Mouse (Mus musculus) small intestine, adult 2 months (tissue): ENCODE results near the gene Ltb. TPM values are rescaled to one million over a fixed set of nuclear protein-coding genes. Genes with fewer than 3 reads are reported as not detected.
"Not testable (repeated sequence)": the region's sequence is repeated elsewhere in the genome, so short reads cannot be mapped to it uniquely, and the experiment has no call there.

Experiments used
- H3K27ac ChIP-seq: fragments of 200-500 bp; 2 replicates; pipeline ENCODE4 v1.5.1; 2012; ENCODE audit warnings: low read depth, low read length, control low read depth, inconsistent platforms; ENCODE audit not compliant: insufficient read depth
- H3K27me3 ChIP-seq: fragments of 200-500 bp; 2 replicates; pipeline ENCODE4 v1.6.1; 2012; ENCODE audit warnings: mild to moderate bottlenecking, moderate library complexity, low read length, inconsistent platforms; ENCODE audit not compliant: control insufficient read depth, insufficient read depth
- H3K36me3 ChIP-seq: fragments of 200-500 bp; 2 replicates; pipeline ENCODE4 v1.6.1; 2012; ENCODE audit warnings: mild to moderate bottlenecking, low read length, control low read depth, inconsistent platforms; ENCODE audit not compliant: control insufficient read depth, insufficient read depth
- H3K4me1 ChIP-seq: fragments of 200-500 bp; 2 replicates; pipeline ENCODE4 v1.6.1; 2012; ENCODE audit warnings: low read length, inconsistent platforms, mixed read lengths; ENCODE audit not compliant: control insufficient read depth, insufficient read depth, insufficient read length
- H3K4me3 ChIP-seq: fragments of 200-500 bp; 2 replicates; pipeline ENCODE4 v1.5.1; 2012; ENCODE audit warnings: low read depth, mild to moderate bottlenecking, control low read depth, inconsistent platforms, low read length, moderate library complexity
- CTCF ChIP-seq: fragments of 200-500 bp; IDR thresholded peaks from 2 replicates; pipeline ENCODE4 v1.5.1; 2012; ENCODE audit warnings: low read depth, mild to moderate bottlenecking, control low read depth, inconsistent platforms, low read length, moderate library complexity, mixed read lengths; ENCODE audit not compliant: insufficient replicate concordance, insufficient read length; ENCODE audit errors: extremely low read depth
- POLR2A ChIP-seq: fragments of 200-500 bp; IDR thresholded peaks from 2 replicates; pipeline ENCODE4 v1.6.1; 2012; ENCODE audit warnings: low read depth, mild to moderate bottlenecking, control low read depth, inconsistent platforms, low read length, moderate library complexity
- WGBS: fragments of 180-500 bp; shearing (Covaris S2); methylation state at CpG from one replicate; pipeline ENCODE4 v1.1.7; 2018; 5-methylcytosine and 5-hydroxymethylcytosine counted together
- polyA plus RNA-seq: library from polyadenylated mRNA; depleted of rRNA; stranded (reverse); fragments of >200 nt; gene quantifications from 2 replicates; pipeline ENCODE4 v1.2.3, GENCODE M21; 2012

Gene Ltb
- polyA plus RNA-seq, 1 experiment = 32.9 TPM

DNA sequence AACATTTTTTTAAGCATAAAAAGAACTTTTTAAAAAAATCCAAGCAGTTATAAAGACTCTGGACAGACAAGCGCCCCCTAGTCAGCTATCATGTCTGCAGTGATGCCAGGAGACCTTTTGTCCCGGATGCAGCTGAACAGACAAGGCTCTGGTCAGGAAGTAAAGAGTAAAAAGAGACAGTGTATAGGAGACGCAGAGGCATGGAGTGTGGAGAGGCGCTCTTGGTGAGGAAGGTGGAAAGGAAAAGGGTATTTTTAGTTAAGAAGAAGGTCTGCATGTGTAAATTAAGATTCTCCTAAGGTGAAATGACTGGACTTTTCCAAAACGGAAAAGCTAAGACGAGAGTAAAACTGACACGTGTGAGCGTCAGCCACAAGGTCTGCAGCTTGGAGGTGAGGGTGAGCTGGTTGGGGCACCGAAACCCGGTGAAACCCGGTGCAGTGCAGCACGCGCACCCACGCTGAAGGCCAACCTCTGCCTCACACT, 32.4 kb downstream of the Ltb start:
- no peak overlapping the region for H3K27ac ChIP-seq
- H3K4me3 ChIP-seq = no peak overlapping the region
- no peaks in the 10 kb centered on the region for H3K27me3 ChIP-seq
- no peak for TF ChIP-seq CTCF
- no peak for TF ChIP-seq POLR2A
- peaks cover 34% of the 10 kb centered on the region for H3K36me3 ChIP-seq
- WGBS = 74% methylated on average over 14 of the region's 14 CpGs
- peaks cover 6% of the 10 kb centered on the region; the same call in 1 of the 2 replicates for H3K4me1 ChIP-seq

DNA sequence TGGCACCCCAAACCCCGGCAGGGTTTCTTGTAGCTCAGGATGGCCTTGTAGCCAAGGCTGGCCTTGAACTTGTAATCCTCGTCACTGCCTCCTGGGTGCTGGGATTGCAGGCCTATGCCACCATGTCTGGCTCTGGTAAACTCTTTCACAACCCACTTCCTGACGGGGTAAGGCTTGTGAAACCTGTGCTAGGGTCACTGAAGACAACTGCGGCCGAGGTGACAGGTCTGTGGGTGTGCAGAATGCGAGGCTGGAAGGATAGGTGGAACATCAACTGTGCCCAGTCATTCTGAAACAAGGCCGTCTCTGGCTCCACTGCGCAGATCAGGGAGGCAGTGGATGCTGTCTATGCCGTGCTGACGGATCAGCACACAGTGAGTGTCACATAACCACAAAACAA, 36.8 kb downstream of the Ltb start:
- WGBS = 85% methylated on average over 10 of the region's 10 CpGs
- H3K4me3 ChIP-seq = no peak overlapping the region
- H3K36me3 ChIP-seq = peaks cover 27% of the 10 kb centered on the region
- peaks cover 9% of the 10 kb centered on the region for H3K4me1 ChIP-seq
- no peaks in the 10 kb centered on the region for H3K27me3 ChIP-seq
- H3K27ac ChIP-seq = no peak overlapping the region; the same call in 1 of the 2 replicates
- no peak for TF ChIP-seq POLR2A
- TF ChIP-seq CTCF = no peak

DNA sequence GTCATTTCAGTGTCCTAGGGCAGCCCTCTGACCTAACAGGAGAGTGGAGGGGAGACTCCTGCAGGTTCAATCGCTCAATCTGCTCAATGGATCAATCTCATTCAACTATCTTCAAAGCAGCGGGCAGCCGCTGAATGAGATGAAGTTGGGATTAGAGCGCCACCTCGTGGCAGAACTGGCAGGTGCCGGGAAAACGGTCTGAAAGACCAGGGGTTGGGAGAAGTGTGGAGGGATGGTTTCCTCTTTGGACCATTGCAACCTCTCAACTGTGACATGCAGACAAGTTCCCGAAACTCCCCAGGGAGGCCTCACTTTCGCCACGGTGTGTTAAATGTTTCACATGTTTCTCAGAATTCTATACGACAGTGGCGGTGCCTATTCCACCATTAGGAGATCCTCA, 37.8 kb downstream of the Ltb start:
- Histone ChIP-seq H3K27ac (peak overlapping the region; percentile 86; the same call in 1 of the 2 replicates), H3K27me3 (no peaks in the 10 kb centered on the region), H3K4me3 (peak overlapping the region; percentile 14; the same call in 1 of the 2 replicates), H3K36me3 (peaks cover 27% of the 10 kb centered on the region), H3K4me1 (peaks cover 9% of the 10 kb centered on the region)
- WGBS = 14% methylated on average over 12 of the region's 12 CpGs
- TF ChIP-seq POLR2A (no peak), CTCF (peak; percentile 91)

DNA sequence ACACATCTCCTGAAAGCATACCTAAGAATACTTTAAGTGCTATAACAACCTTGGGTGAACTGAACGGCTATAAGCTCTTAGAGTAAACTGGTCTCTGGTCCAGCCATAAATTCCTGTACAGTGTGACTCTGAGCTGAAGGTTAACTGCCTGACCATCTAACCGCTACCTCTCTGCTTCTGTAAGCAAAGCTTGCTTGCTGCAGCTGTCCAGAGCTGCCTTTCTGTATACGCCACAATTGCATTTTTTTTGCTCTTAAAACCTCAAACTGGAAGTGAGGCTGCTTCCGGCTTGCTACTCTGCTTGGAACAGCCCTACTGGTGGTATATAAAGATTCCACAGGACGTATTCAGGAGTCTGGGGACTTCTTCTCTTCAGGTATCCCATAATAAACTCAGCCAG, 38.4 kb downstream of the Ltb start:
- Histone ChIP-seq H3K4me3 (no peak overlapping the region), H3K4me1 (peaks cover 9% of the 10 kb centered on the region), H3K36me3 (peaks cover 22% of the 10 kb centered on the region), H3K27ac (peak overlapping the region; percentile 86), H3K27me3 (no peaks in the 10 kb centered on the region)
- 64% methylated on average over 5 of the region's 5 CpGs for WGBS
- TF ChIP-seq CTCF (no peak), POLR2A (no peak)

DNA sequence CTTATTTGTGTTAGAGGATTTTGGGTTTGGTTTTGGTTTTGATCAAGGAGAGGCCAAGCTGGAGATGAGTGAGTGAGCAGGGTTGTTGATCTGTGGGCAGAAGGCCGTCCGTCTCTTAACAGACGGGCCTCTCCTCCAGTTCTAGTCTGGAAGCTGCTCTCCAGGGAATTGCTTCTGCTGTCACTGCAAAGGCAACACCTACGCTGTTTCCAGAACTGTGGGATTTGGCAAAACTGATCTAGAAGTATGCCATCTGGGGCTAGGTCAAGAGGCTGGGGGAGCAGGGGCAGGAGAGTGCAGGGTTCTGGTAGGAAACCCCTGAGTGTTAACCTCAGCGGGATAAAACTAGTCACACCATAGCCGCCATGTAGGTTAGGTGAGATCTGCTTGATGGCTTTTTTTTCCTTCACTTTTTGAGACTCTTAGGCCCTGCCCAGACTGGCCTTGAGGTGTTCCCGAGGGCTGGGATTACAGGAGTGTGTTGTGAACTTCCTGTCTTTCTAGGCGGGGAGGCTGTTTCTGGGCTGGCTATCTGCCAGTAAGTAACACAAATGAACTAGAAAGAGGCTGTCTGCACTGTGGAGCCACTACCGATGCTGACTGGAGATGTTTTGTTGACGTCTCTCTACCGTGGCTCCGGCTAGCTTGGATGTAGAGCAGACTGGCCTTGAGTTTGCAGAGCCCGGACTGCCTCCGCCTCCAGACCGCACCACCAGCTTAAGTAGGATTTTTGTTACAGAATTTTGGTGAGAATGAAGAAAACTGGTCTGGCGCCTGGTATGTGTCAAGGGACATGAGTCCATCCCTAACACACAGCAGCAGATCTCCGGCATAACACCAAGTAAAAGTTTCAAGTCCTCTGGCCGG, 39.1 kb downstream of the Ltb start, which contains the start of gene Atp6v1g2:
Gene Atp6v1g2, plus strand, starts transcription at position 547 of the 867 bp plus-strand sequence.
- TF ChIP-seq POLR2A (no peak), CTCF (no peak; the same call in 1 of the 2 replicates)
- Histone ChIP-seq H3K36me3 (peaks cover 19% of the 10 kb centered on the region), H3K27me3 (no peaks in the 10 kb centered on the region), H3K27ac (peak within 1 kb of the TSS; percentile 86), H3K4me3 (peak within 1 kb of the TSS; percentile 26), H3K4me1 (peaks cover 9% of the 10 kb centered on the region)
- 28% methylated on average over 18 of the region's 18 CpGs for WGBS

DNA sequence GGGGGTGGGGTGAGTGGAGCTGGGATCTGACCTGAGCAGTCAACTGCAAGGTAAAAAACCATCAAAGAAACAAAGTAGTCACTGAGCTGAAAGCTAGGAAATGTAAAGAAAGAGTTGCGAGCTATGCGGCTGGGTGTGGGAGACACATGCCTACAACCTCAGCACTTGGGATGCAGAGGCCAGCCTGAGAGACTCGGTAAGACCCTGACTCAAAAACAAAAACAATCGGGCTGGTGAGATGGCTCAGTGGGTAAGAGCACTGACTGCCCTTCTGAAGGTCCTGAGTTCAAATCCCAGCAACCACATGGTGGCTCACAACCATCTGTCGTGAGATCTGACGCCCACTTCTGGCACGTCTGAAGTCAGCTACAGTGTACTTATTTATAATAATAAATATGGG, 39.9 kb downstream of the Ltb start:
- not testable (repeated sequence) for H3K27me3 ChIP-seq
- Histone ChIP-seq H3K36me3 (peaks cover 16% of the 10 kb centered on the region), H3K4me3 (peak overlapping the region; percentile 26; the same call in 1 of the 2 replicates)

DNA sequence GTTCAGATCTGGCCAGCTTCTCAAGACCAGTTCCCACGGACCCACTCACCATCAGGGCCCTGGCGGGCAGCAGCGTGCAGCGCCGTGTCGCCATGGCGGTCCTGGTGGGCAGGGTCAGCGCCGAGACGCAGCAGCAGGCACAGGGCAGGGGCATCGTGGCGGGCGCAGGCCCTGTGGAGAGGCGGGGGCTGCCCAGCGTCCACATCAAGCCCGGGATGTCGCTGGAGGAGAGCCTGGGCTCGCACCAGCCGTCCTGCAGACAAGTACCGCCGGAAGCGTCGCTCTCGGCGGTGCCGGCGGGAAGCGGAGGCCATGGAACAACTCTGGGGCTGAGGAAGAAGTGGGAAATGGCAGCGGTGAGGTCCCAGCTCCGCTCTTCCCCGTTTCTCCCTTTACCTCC, 40.7 kb downstream of the Ltb start:
- Histone ChIP-seq H3K27ac (peak overlapping the region; percentile 97), H3K27me3 (no peaks in the 10 kb centered on the region), H3K4me1 (peaks cover 9% of the 10 kb centered on the region), H3K36me3 (peaks cover 8% of the 10 kb centered on the region), H3K4me3 (peak overlapping the region; percentile 92)
- WGBS = 6% methylated on average over 31 of the region's 31 CpGs
- no peak for TF ChIP-seq POLR2A
- TF ChIP-seq CTCF = no peak

More for the DNA sequence above, 39.9 kb downstream of the Ltb start:
- 51% methylated on average over 7 of the region's 7 CpGs for WGBS
- not testable (repeated sequence) for H3K4me1 ChIP-seq
- H3K27ac ChIP-seq = peak overlapping the region; percentile 86
